Mouse (Mus musculus) hematopoietic stem cell, adult 5-6 weeks (primary cell): ENCODE measurements around the gene Dspp. TPM values are rescaled to one million over a fixed set of nuclear protein-coding genes. Genes with fewer than 3 reads are reported as not detected.
A peak's percentile ranks its signal among the peaks of the same experiment; 100 is the strongest.

Experiments used
- ATAC-seq, 2 experiments: fragments of 125-278 bp in 1 of 2; replicated peaks in 1 of 2; 2 replicates each; pipeline ENCODE4 v1.8.0; 2016 to 2017; ENCODE audit warnings: inconsistent platforms in 2 of 2, mild to moderate bottlenecking in 2 of 2, moderate number of reproducible peaks in 2 of 2, low read depth in 1 of 2, moderate TSS enrichment in 1 of 2; ENCODE audit not compliant: low FRiP score in 2 of 2, poor library complexity in 2 of 2, severe bottlenecking in 2 of 2, insufficient read depth in 1 of 2, low TSS enrichment in 1 of 2
- total RNA-seq: library from RNA; stranded (forward); fragments of 172-1452, 232-1000 nt; gene quantifications from 2 replicates; pipeline ENCODE4 v1.2.3, GENCODE M21; 2017

The Dspp gene
- total RNA-seq: not detected in 2 replicates

GRCm38 (mm10) chr5:104170412-104170811, at the start of gene Dspp:
Dspp (plus strand) TSS chr5:104170712.
- no peak for ATAC-seq

- no peak for ATAC-seq
Observed at GRCm38 (mm10) chr5:104124016-104124658, 46.4 kb upstream of the Dspp start.

GRCm38 (mm10) chr5:104126561-104127320, 43.8 kb upstream of the Dspp start:
- ATAC-seq: no peak

- no peak for ATAC-seq
Observed at GRCm38 (mm10) chr5:104127351-104127750, 43.2 kb upstream of the Dspp start.

GRCm38 (mm10) chr5:104128281-104129031, 42.1 kb upstream of the Dspp start:
- ATAC-seq: no peak

GRCm38 (mm10) chr5:104130891-104131290, 39.6 kb upstream of the Dspp start:
- no peak for ATAC-seq

GRCm38 (mm10) chr5:104131544-104131943, 39.0 kb upstream of the Dspp start:
- peak; percentile 64 to 81 for ATAC-seq

- no peak for ATAC-seq
Observed at GRCm38 (mm10) chr5:104133752-104134151, 36.8 kb upstream of the Dspp start.

- ATAC-seq: no peak
Observed at GRCm38 (mm10) chr5:104137920-104138541, 32.5 kb upstream of the Dspp start.

- no peak; a peak in 1 of 4 replicates for ATAC-seq
Observed at GRCm38 (mm10) chr5:104141067-104141466, 29.4 kb upstream of the Dspp start.

GRCm38 (mm10) chr5:104144057-104144456, 26.5 kb upstream of the Dspp start:
- no peak for ATAC-seq

- ATAC-seq: 0 out of 4 replicates have a peak, but pooled peaks of 1 of the 2 experiments have one; percentile 17
Observed at GRCm38 (mm10) chr5:104149349-104149748, 21.2 kb upstream of the Dspp start.

GRCm38 (mm10) chr5:104150196-104150595, 20.3 kb upstream of the Dspp start:
- no peak for ATAC-seq

GRCm38 (mm10) chr5:104157701-104158100, 12.8 kb upstream of the Dspp start:
- ATAC-seq: no peak

- ATAC-seq: no peak
Observed at GRCm38 (mm10) chr5:104158332-104159052, 12.0 kb upstream of the Dspp start.

GRCm38 (mm10) chr5:104160581-104160980, 9.9 kb upstream of the Dspp start:
- ATAC-seq: no peak

GRCm38 (mm10) chr5:104161390-104161789, 9.1 kb upstream of the Dspp start:
- ATAC-seq: no peak
